Mouse (Mus musculus) 3134 (cell line): Measurements from ENCODE around the gene Gm4981.
"Not testable (repeated sequence)": the region's sequence is repeated elsewhere in the genome, so short reads cannot be mapped to it uniquely, and the experiment has no call there.

Experiments
- DNase-seq: peaks from one replicate; pipeline ENCODE4 v3.0.0-alpha.2; 2011; ENCODE audit warnings: low spot score; ENCODE audit not compliant: insufficient read length; ENCODE audit errors: extremely low read depth

Gene Gm4981

DNA sequence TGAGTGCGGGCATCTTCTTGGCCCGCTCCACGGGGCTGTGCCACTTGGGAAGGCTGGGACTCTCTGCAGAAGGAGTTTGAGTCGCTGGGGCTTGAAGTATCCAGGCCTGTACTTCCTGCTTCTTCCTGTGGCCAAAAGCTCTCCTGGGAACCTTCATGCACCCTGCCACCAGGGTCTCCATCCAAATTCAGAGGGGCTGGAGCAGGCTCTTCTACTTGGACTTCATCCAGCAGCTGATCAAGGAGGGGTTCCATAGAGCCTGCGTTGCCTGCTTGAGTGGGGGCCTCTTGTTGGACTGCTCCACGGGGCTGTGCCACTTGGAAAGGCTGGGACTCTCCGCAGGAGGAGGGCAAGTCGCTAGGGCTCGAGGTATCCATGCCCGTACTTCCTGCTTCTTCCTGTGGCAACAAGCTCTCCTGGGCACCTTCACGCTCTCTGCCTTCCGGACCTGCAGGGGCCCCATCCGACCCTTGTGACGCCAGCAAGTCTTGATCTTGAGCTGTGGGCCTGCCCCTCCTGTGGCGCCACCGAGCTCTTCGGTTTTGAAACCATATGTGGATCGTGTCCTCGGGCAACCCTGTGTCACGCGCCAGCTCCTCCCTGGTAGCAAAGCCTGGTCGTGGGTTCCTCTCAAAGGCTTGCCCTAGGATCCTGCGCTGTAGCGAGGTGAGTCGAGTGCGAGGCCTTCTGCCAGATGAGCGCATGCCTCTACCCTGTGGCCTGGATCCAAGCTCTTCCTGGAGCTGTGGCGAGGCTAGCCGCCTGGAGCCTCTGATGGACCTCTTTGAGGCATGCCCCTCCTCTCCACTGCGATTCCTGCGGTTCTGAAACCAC, 12.3 kb downstream of the Gm4981 start:
- DNase-seq: peak; percentile 69

GRCm38 (mm10) chr10:58223161-58223560, 13.3 kb downstream of the Gm4981 start:
- DNase-seq: not testable (repeated sequence)

DNA sequence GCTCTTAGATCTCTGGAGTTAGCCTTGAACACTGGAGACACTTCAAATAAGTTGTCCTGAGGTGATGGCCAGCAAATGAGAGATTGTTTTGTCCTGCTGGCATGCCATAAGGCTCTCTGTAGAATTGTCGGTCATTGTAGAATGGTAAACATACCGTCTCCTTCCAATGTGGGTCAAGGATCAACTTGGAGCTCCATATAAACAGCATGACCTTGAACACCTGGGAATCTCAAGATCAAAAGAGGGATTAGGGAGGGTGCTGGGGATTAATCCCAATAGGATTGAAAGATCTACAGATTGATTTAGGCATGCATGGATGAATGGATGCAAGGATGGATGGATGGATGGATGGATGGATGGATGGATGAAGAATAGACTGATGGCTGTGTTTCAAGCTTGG, 14.9 kb downstream of the Gm4981 start:
- not testable (repeated sequence) for DNase-seq

- DNase-seq: no peak
Measured at GRCm38 (mm10) chr10:58220726-58221125, 15.8 kb downstream of the Gm4981 start.

DNA sequence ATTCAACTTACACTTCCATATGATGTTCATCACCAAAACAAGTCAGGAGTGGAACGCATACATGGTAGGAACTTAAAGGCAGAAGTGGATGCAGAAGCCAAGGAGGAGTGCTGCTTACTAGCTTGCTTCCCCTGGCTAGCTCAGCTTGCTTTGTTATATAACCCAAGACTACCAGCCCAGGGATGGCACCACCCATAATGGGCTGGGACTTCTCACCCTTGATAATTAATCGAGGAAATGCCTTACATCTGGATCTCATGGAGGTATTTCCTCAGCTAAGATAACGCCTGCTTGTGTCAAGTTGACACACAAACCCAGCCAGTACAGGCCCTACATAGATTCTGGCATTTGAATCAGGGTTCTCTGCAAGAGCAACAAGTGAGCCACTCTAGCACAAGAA, 19.1 kb downstream of the Gm4981 start:
- DNase-seq: no peak

DNA sequence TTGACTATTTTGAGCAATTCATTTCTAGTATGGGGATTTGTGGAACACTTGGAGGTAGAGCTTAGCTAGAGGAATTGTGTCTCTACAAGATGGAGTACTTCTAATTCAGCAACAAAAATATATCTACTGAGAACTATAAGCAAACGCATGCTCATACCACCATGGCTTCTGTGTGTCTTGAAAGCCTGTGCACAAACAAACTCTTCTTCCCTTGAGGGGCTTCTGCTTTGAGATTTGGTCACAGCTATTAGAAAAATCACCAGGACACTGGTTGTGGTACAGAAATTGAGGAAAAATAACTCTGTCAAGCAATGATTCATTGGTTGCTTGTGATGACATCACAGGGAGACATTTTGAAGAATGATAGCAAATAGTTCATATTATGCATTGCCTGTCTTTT, 21.1 kb downstream of the Gm4981 start:
- DNase-seq: no peak

DNA sequence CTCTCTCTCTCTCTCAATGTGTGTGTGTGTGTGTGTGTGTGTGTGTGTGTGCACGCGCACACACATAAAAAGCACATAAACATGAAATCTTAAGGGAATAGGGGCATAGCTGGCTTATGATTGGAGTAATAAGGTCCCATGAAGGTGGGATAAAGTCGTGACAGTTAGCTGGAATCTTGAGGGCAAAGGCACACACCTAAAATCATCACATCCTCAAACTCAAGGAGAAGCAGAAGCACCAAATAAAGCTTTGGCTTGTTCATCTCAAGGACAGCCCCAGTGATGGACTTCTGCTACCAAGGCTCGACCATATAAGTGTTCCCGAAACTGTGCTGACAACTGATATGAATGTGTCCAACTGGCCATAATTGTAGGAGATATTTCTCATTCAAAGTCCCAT, 21.6 kb downstream of the Gm4981 start:
- DNase-seq: no peak

DNA sequence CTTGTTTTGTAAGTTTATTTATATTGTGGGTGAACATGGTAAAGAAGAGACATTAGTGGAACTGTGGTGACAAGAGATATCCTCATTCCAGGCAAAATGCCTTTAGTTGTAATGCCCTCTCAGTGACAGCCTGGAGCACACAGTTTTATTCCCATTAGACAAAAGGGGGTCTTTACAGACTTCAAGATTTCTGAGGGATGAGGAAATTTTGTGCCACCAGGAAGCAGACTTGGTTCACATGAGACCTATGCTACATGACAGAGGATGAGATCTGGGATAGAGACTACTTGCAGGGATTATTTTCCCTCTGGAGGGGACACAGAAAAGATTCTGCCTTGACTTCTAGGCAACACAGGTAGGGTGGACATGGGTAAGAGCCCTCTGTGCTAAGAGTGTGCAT, 22.0 kb downstream of the Gm4981 start:
- no peak for DNase-seq

GRCm38 (mm10) chr10:58212230-58212629, 24.3 kb downstream of the Gm4981 start:
- DNase-seq: no peak

- DNase-seq: no peak
Measured at GRCm38 (mm10) chr10:58211213-58211612, 25.3 kb downstream of the Gm4981 start.

GRCm38 (mm10) chr10:58210514-58210913, 26.0 kb downstream of the Gm4981 start:
- no peak for DNase-seq

DNA sequence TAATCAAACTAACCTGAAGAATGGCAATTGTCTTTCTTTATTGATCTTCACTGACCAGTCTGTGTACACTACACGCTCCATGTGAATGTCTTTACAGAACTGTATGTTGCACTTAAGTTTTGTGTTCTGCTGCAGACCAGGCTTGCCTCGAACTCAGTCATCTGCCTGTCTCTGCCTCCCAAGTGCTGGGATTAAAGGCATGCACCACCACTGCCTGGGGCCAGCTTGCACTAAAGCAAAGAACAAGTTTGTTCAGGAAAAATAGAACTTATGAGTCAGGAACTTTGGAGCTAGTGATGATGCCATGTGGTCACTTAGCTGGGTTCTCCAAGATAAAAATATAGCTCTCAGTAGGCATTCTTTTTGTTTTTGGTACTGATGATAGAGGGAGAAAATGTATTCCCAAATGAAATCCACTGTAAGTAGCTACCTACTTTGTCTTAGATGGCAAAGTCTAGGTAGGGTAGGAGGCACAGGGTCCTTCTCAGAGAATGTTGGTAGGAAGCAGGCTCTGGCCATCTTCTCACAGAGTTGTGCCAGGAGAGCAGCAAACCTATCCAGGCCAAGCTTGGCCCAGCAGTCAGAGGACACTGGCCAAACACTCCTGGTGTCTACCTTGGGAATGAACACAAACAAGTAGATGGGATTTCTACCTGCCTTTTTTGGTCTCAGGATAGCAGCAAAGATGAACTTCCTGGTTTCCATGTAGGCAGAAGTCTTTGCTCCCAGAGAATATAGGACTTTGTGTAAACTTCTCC, 26.6 kb downstream of the Gm4981 start:
- DNase-seq: no peak

- DNase-seq: no peak
Measured at GRCm38 (mm10) chr10:58206639-58207404, 29.7 kb downstream of the Gm4981 start.

DNA sequence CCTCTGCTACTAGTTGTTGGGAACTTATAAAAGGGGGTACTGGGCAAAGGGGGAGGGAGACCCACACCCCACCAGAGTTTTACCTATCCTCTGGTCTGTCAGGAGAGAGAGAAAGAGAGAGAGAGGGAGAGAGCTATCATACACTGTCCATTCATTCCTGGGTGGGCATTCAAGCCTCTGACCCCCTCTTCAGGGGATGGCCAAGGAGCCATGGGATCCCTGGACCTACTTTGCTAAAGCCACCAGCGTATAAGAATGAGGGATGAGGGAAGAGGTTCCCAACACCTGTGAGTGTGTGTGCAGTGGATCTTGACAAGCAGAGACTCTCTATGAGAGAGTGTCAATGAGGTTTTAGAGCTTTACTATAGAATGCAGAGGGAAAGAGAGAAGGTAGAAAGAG, 30.5 kb downstream of the Gm4981 start:
- DNase-seq: no peak
